Mouse (Mus musculus) liver, embryonic 12.5 days (tissue): Measurements from ENCODE around the gene Gm11037. TPM values are rescaled to one million over a fixed set of nuclear protein-coding genes. Genes with fewer than 3 reads are reported as not detected.

Source experiments
- ATAC-seq: fragments of 200-750 bp; cut with Nextera tagmentation; 2 replicates; pipeline ENCODE4 v1.8.0; 2017; ENCODE audit warnings: moderate number of reproducible peaks, mild to moderate bottlenecking, moderate library complexity
- H3K27ac ChIP-seq: fragments of 300-500 bp; sonication (generic); 2 replicates; pipeline ENCODE4 v1.5.1; 2016; ENCODE audit warnings: mild to moderate bottlenecking
- H3K27me3 ChIP-seq: fragments of 300-500 bp; sonication (generic); replicated peaks from 2 replicates; pipeline ENCODE4 v1.6.1; 2016; ENCODE audit warnings: mild to moderate bottlenecking, moderate library complexity
- H3K36me3 ChIP-seq: fragments of 300-500 bp; sonication (generic); 2 replicates; pipeline ENCODE4 v1.6.1; 2016; ENCODE audit warnings: mild to moderate bottlenecking, moderate library complexity
- H3K4me1 ChIP-seq: fragments of 300-500 bp; sonication (generic); 2 replicates; pipeline ENCODE4 v1.6.1; 2016
- H3K4me2 ChIP-seq: fragments of 300-500 bp; sonication (generic); 2 replicates; pipeline ENCODE4 v1.6.1; 2016; ENCODE audit warnings: mild to moderate bottlenecking, moderate library complexity
- H3K4me3 ChIP-seq: fragments of 300-500 bp; sonication (generic); 2 replicates; pipeline ENCODE4 v1.5.1; 2016; ENCODE audit warnings: mild to moderate bottlenecking, moderate library complexity
- H3K9ac ChIP-seq: fragments of 300-500 bp; sonication (generic); 2 replicates; pipeline ENCODE4 v1.6.1; 2016; ENCODE audit warnings: mild to moderate bottlenecking, moderate library complexity
- H3K9me3 ChIP-seq: fragments of 300-500 bp; sonication (generic); replicated peaks from 2 replicates; pipeline ENCODE4 v1.6.1; 2016; ENCODE audit warnings: mild to moderate bottlenecking, moderate library complexity
- WGBS: fragments of 180-500 bp; shearing (Covaris S2); methylation state at CpG from one replicate; pipeline ENCODE4 v1.1.7; 2016; ENCODE audit not compliant: insufficient replicate concordance; 5-methylcytosine and 5-hydroxymethylcytosine counted together
- polyA plus RNA-seq: library from polyadenylated mRNA; unstranded; fragments of >200 nt; fragmentation: Nextera tagmentation; extraction: Ambion mirVana; gene quantifications from 2 replicates; pipeline ENCODE4 v1.2.1, GENCODE M21; 2016

The Gm11037 gene
- polyA plus RNA-seq, 1 experiment from 2014 or later, result not detected

DNA sequence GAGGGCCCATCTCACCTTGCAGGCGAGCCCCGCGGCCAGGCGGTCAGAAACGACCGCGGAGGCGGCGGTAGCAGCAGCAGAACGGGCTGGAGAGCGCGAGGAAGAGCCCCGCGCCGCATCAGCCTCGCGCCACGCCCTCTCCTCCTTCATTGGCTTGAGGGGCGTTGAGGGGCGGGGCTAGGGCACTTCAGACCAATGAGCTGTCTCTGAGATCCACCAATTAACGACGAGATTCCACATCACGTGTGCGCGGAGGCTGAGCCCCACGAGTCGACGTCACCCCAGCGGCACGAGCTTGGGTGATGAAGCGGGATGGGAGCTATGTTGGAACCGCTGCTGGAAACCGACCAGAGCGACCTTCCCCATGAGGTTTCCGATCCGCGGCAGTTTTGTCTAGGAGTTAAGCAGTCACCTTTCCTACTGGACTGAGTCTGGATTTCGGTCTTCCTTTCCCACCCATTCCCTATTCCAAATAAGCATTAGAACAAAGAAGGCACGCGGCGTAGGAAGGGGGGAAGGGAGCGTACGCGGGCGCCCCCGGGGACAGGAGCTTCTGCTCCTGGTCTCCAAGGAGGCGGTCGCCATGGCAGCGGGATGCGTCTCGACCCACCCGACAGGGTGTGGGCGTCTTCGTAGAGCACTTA is 26.8 kb downstream of the Gm11037 start, which contains the start of gene 1700037H04Rik:
Gene 1700037H04Rik (minus strand): TSS at position 144 of the 644 bp plus-strand sequence.
- Histone ChIP-seq H3K9ac (peak within 1 kb of the TSS; percentile 90), H3K4me2 (peak within 1 kb of the TSS; percentile 92)
- under 1% methylated on average over 54 of the region's 54 CpGs for WGBS

DNA sequence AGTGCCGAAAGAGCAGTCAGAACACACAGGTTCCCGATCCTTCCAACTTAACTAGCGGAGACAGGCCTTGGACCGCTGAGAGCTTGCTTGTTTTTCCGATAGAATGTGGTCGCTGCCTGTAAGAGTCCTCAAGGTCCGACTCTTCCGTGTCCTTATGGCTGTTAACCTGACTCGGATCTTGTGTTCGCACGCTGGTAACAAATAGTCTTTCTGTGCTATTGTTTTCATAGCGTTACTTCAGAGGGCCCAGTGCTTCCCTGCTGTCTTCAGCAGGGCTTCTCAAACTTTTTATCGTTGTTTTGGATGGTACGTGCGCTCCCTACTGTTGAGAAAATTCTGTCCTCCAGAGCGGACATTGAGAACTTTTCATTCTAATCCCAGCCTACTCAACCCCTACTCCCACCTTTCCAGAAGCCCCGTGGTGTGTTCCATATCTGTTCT is 27.4 kb downstream of the Gm11037 start:
- no peak for ATAC-seq
- no peaks in the 10 kb centered on the region for H3K27me3 ChIP-seq
- no peaks in the 10 kb centered on the region for H3K9me3 ChIP-seq
- H3K36me3 ChIP-seq, result peaks cover 23% of the 10 kb centered on the region
- 3% methylated on average over 17 of the region's 17 CpGs for WGBS
- peak overlapping the region; percentile 92 for H3K4me2 ChIP-seq
- H3K27ac ChIP-seq, result peak overlapping the region; percentile 92
- peak overlapping the region; percentile 81 for H3K9ac ChIP-seq
- peak overlapping the region; percentile 83 for H3K4me3 ChIP-seq
- peaks cover 43% of the 10 kb centered on the region for H3K4me1 ChIP-seq

More for the DNA sequence above, 26.8 kb downstream of the Gm11037 start, which contains the start of gene 1700037H04Rik:
- Histone ChIP-seq H3K27ac (peak within 1 kb of the TSS; percentile 96), H3K36me3 (peaks cover 30% of the 10 kb centered on the region), H3K4me1 (peaks cover 50% of the 10 kb centered on the region), H3K4me3 (peak within 1 kb of the TSS; percentile 83), H3K9me3 (no peaks in the 10 kb centered on the region), H3K27me3 (no peaks in the 10 kb centered on the region)
- peak; percentile 92 for ATAC-seq

DNA sequence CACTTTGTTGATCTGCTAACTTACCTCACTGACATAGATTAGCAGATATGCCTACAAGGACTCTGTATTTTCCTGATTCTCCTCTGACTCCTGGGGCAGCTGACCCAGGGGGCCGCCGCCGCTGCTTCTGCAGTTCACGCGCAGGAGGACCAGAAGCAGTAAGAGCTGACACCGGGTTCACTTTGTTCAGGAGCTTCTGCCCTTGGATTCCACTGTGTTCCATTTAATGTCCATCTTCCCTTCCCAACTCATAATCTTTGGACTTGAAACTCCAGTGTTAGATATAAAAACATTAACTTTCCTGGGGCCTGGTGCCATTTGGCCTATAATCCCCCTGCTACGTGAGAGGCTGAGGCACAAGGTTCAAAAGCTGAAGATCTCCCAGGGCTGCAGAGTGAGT is 30.6 kb downstream of the Gm11037 start:
- WGBS, result 68% methylated on average over 7 of the region's 7 CpGs
- Histone ChIP-seq H3K36me3 (no peaks in the 10 kb centered on the region), H3K4me3 (no peak overlapping the region), H3K4me1 (peaks cover 11% of the 10 kb centered on the region), H3K4me2 (no peak overlapping the region), H3K9me3 (no peaks in the 10 kb centered on the region), H3K27me3 (peaks cover 21% of the 10 kb centered on the region), H3K9ac (no peak overlapping the region), H3K27ac (no peak overlapping the region)
- ATAC-seq, result no peak

DNA sequence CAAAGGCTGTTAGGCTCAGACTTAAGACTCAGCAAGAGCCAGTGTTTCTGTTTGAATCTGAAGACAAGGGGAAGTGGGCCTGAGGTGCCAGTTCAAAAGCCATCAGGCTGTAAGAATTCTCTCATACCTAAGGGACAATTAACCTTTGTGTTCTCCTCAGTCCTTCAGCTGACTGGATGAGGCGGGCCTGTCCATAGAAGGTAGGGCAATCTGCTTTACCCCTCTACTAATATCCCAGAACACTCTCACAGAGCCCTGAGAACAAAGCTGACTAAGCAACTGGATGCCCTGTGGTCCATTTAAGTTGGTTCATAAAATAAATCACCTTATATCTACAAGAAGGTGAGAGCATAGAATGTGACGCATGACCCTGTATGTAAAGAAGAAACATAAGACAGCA is 32.9 kb downstream of the Gm11037 start:
- no peak overlapping the region for H3K9ac ChIP-seq
- no peak overlapping the region for H3K4me3 ChIP-seq
- ATAC-seq, result no peak
- no peaks in the 10 kb centered on the region for H3K9me3 ChIP-seq
- H3K27me3 ChIP-seq, result peaks cover 43% of the 10 kb centered on the region
- H3K4me2 ChIP-seq, result no peak overlapping the region
- H3K4me1 ChIP-seq, result peaks cover 5% of the 10 kb centered on the region
- WGBS, result 80% methylated on average over 2 of the region's 2 CpGs
- H3K36me3 ChIP-seq, result no peaks in the 10 kb centered on the region
- no peak overlapping the region for H3K27ac ChIP-seq

DNA sequence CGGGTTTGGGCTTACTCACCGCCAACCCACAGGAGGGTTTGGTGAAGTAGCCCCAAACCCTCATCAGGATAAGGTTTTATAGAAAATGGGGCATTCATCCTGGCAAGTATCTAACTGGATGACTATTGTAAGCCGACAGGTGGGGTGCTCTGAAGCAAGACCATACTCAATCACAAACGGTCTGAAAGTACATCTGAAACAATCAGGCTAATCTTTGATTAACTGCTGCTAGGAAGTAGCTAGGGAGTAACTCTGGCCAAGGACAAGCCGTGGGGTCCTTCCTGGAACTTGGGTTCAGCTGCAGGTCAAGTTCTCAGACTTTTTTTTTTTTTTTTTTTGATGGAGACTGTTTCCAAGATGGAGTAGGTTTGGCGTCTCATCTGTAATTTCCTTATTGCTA is 34.7 kb downstream of the Gm11037 start:
- H3K27me3 ChIP-seq, result peaks cover 61% of the 10 kb centered on the region
- WGBS, result 60% methylated on average over 6 of the region's 6 CpGs

DNA sequence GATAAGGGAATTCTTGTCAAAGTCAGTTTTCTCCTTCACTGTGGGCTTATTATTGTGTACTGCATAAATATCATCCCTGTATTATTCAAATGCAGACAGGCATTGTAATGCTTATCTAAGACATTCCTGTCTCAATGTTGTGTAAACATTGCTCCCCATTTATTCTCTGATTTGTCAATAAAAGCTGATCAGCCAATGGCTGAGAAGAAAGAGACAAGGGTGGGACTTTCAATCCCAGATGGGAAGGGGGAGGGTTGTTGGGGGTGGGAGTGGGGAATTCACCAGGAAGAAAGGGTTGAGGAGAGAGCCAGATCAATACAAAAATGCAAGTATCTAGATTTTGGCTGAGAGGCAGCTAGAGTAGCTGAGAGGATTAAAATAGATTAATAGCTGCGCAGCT is 35.6 kb downstream of the Gm11037 start:
- no peaks in the 10 kb centered on the region for H3K9me3 ChIP-seq
- H3K4me3 ChIP-seq, result no peak overlapping the region
- peaks cover 71% of the 10 kb centered on the region for H3K27me3 ChIP-seq
- no peak overlapping the region for H3K27ac ChIP-seq
- ATAC-seq, result no peak
- WGBS, result 64% methylated on average over 1 of the region's 1 CpGs
- peaks cover 23% of the 10 kb centered on the region for H3K4me1 ChIP-seq
- no peaks in the 10 kb centered on the region for H3K36me3 ChIP-seq
- no peak overlapping the region for H3K9ac ChIP-seq
- no peak overlapping the region for H3K4me2 ChIP-seq

More for the DNA sequence above, 34.7 kb downstream of the Gm11037 start:
- no peaks in the 10 kb centered on the region for H3K36me3 ChIP-seq
- H3K4me3 ChIP-seq, result no peak overlapping the region
- no peaks in the 10 kb centered on the region for H3K9me3 ChIP-seq
- H3K4me1 ChIP-seq, result peaks cover 23% of the 10 kb centered on the region
- ATAC-seq, result no peak
- H3K27ac ChIP-seq, result no peak overlapping the region
- H3K4me2 ChIP-seq, result no peak overlapping the region
- no peak overlapping the region for H3K9ac ChIP-seq

DNA sequence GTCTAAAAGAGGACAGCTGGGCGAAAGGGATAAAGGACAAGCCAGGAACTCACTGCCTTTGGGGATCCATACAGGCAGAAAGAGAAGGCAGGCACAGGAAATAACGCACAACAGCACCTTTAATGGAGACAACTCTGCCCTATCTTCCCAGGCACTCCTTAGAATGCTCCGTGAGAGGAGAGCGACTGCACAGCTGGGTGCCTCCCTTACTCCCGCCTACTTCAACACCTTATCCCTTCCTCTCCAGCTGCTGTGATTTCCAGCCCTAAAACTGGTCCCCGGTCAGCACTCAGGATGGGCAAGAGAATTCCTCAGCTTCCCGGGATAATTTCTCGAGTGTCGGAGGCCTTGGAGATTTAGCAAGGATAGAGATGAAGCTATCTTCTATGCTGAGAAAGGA is 37.6 kb downstream of the Gm11037 start:
- peak overlapping the region; percentile 32; the same call in 1 of the 2 replicates for H3K4me3 ChIP-seq
- no peaks in the 10 kb centered on the region for H3K9me3 ChIP-seq
- no peak for ATAC-seq
- peaks cover 75% of the 10 kb centered on the region for H3K27me3 ChIP-seq
- WGBS, result 14% methylated on average over 9 of the region's 9 CpGs
- peaks cover 34% of the 10 kb centered on the region for H3K4me1 ChIP-seq
- no peak overlapping the region for H3K27ac ChIP-seq
- H3K36me3 ChIP-seq, result peaks cover 3% of the 10 kb centered on the region; the same call in 1 of the 2 replicates
- no peak overlapping the region for H3K9ac ChIP-seq
- peak overlapping the region; percentile 57 for H3K4me2 ChIP-seq

DNA sequence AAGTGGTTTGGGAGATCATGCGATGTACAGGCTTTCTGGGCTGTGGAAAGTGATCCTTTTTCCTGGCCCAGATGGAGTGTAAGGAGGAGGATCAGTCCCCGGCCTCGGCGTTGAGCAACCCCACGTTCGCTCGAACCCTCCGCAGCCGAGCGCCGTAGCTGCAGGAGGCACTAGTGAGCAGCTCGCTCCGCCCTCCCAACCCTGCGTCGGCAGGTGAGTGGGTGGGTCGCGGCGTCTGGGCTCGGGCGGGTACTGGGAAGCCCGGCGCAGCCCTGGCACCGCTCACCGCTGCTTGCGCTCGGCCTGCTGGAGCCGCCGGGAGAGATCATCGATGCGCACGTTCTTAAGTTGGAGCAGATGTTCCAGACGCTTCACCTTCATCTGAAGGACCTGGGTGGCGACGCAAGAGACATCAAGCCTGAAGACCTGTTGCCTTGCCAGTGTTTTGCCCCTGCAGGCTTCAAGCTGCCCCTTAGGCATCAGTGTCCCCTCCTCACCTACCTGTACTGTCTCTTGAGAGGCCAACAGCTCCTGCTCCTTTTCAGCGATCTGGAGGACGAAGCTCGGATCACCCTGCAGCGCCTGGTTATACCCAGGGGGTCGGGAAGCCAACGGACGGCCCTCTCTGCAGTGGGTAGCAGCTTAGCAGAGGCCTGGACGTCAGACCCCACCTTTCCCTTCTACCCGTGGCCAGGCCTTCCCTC is 38.3 kb downstream of the Gm11037 start:
- no peak for ATAC-seq
- peaks cover 9% of the 10 kb centered on the region; the same call in 1 of the 2 replicates for H3K36me3 ChIP-seq

DNA sequence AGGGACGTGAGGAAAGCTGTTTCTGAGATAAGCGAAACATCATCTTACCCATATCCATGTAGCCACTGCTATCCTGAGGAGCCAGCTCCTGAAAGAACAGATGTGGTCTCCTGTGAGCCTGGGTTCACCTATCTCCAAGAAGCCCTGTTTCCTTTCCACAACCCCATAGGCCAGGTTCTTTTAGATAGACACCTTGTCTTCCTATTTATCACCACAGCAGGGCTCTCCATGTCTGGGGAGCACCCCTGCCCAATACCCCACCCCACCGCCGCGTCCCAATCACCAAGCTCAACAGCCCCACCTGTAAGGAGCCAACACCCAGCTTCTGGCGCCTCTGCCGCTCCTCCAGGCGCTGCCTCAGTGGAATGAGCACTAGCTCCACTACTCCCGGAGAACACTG is 39.0 kb downstream of the Gm11037 start:
- H3K9ac ChIP-seq, result no peak overlapping the region
- ATAC-seq, result peak; percentile 50
- H3K4me3 ChIP-seq, result no peak overlapping the region
- H3K4me1 ChIP-seq, result peaks cover 45% of the 10 kb centered on the region
- H3K27me3 ChIP-seq, result peaks cover 70% of the 10 kb centered on the region
- H3K36me3 ChIP-seq, result peaks cover 16% of the 10 kb centered on the region
- H3K9me3 ChIP-seq, result no peaks in the 10 kb centered on the region
- no peak overlapping the region for H3K27ac ChIP-seq
- H3K4me2 ChIP-seq, result no peak overlapping the region
- WGBS, result 19% methylated on average over 9 of the region's 9 CpGs

More for the DNA sequence above, 38.3 kb downstream of the Gm11037 start:
- Histone ChIP-seq H3K4me2 (peak overlapping the region; percentile 57), H3K4me3 (peak overlapping the region; percentile 32), H3K9ac (no peak overlapping the region), H3K27me3 (peaks cover 70% of the 10 kb centered on the region), H3K9me3 (no peaks in the 10 kb centered on the region), H3K4me1 (peaks cover 37% of the 10 kb centered on the region), H3K27ac (no peak overlapping the region)
- WGBS, result 5% methylated on average over 43 of the region's 43 CpGs

DNA sequence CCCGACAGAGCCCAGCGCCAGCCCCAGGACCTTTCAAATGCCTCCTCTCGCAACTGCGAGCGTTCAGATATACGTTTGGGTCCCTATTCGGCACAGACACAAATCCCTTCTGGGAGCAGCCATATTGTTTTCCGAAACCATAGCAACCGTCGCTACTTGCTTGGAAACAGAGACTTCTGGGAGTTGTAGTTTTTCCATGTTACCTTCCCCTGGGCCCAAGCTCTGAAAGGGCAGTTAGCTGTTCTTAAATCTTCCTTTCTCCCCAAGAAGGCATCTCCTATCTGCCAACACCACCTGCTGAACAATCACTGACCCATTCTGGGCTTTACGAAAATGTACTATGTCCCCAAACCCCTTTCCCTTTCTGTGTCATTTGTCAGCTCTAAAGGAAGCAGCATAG is 41.4 kb downstream of the Gm11037 start:
- Histone ChIP-seq H3K36me3 (peaks cover 27% of the 10 kb centered on the region), H3K27ac (no peak overlapping the region), H3K4me2 (peak overlapping the region; percentile 72), H3K4me1 (peaks cover 67% of the 10 kb centered on the region), H3K9me3 (no peaks in the 10 kb centered on the region), H3K27me3 (peaks cover 48% of the 10 kb centered on the region), H3K4me3 (peak overlapping the region; percentile 46), H3K9ac (0 out of 2 replicates have a peak overlapping the region, but pooled peaks have one; percentile 3)
- 3% methylated on average over 11 of the region's 11 CpGs for WGBS
- ATAC-seq, result peak; percentile 13; the same call in 1 of the 2 replicates

DNA sequence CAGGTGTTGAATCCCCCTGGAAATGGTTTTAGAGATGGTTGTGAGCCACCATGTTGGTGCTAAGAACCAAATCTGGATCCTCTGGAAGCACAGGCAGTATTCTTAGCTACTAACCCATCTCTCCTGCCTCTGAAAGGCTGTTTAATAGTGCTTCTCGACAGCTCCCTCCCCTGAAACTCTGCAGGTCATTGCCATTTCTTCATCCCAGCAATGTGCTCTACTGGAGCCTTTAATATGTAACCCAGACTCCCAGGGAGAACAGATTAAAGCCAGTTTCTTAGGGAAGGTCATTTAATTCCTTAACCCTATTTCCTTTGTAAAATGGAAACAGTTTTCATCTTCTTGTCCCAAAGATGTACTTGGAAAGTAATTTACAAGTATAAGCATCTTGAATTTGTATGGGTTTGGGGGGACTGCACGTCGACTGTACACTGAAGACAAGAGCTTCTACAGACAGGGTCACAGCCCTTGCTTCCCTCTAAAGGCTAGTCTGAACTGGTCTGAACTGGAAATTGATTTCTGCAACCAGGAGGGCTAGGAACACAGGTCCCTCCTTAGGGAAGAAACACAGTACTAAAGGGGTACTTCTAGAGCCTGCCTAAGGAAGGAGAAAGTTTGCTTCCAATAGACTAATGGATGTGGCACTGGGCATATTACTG is 42.1 kb downstream of the Gm11037 start:
- no peak overlapping the region; the same call in 1 of the 2 replicates for H3K27ac ChIP-seq
- no peak overlapping the region for H3K4me2 ChIP-seq

DNA sequence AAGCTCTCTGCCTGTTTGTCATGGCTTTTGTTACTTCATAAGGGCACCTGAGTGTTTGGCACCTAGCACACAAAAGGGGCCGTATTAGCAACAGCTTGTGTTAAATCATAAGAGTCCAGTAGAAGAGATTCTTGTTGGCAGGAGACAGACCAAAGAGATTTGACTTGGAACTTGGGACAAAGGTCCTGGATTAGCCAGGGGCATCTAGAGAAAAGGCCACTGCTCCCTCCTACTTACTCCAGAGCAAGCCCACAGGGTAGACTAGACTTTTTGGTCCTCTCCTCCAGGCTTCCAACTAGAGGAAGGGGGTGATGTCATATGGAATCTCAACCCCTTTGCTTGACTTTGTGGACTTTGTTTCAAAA is 42.6 kb downstream of the Gm11037 start:
- WGBS, result 90% methylated on average over 1 of the region's 1 CpGs
- Histone ChIP-seq H3K4me2 (no peak overlapping the region), H3K27me3 (peaks cover 36% of the 10 kb centered on the region), H3K4me1 (peaks cover 73% of the 10 kb centered on the region), H3K27ac (no peak overlapping the region; the same call in 1 of the 2 replicates), H3K9me3 (no peaks in the 10 kb centered on the region), H3K9ac (no peak overlapping the region), H3K36me3 (peaks cover 27% of the 10 kb centered on the region), H3K4me3 (no peak overlapping the region)
- ATAC-seq, result no peak

More for the DNA sequence above, 42.1 kb downstream of the Gm11037 start:
- H3K27me3 ChIP-seq, result peaks cover 41% of the 10 kb centered on the region
- no peak overlapping the region for H3K9ac ChIP-seq
- H3K4me1 ChIP-seq, result peaks cover 71% of the 10 kb centered on the region
- peaks cover 27% of the 10 kb centered on the region for H3K36me3 ChIP-seq
- WGBS, result 78% methylated on average over 3 of the region's 3 CpGs
- H3K9me3 ChIP-seq, result no peaks in the 10 kb centered on the region
- no peak overlapping the region for H3K4me3 ChIP-seq
- no peak for ATAC-seq
